Mouse (Mus musculus): Measurements from ENCODE around the gene Igsf21. TPM values are rescaled to one million over a fixed set of nuclear protein-coding genes. Genes with fewer than 3 reads are reported as not detected.

The Igsf21 gene
- not detected in 4 replicates for total RNA-seq (2023; ENCODE audit: inconsistent age)

GRCm38 (mm10) chr4:140246180-140247005 is at the start of gene Igsf21:
Gene Igsf21 (minus strand): TSS chr4:140246784.

Data from B cell, adult (primary cell).